Mouse (Mus musculus): ENCODE results near the gene Snrpd3.
A peak's percentile ranks its signal among the peaks of the same experiment; 100 is the strongest.
"Not testable (repeated sequence)": the region's sequence is repeated elsewhere in the genome, so short reads cannot be mapped to it uniquely, and the experiment has no call there.

Gene Snrpd3

DNA sequence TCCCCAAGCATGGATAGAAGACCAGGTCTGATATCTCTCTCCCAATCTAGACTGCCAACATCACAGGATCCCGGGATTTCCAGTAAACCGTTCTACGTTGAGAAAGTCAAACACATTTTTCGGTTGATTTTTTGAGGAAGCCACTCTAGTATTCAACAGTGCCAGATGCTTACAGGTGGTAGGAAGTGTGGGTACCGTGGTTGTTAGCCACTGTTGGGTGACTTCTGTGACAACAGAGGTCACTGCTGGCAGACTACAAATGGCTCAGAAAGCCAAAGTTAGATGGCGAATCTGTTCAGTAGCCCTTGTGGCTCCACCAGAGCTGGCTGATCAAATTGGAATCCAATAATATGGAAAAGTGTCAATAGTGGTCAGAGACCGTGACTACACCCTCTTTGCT lies 13.7 kb upstream of the Snrpd3 start:
- no peak for DNase-seq

DNA sequence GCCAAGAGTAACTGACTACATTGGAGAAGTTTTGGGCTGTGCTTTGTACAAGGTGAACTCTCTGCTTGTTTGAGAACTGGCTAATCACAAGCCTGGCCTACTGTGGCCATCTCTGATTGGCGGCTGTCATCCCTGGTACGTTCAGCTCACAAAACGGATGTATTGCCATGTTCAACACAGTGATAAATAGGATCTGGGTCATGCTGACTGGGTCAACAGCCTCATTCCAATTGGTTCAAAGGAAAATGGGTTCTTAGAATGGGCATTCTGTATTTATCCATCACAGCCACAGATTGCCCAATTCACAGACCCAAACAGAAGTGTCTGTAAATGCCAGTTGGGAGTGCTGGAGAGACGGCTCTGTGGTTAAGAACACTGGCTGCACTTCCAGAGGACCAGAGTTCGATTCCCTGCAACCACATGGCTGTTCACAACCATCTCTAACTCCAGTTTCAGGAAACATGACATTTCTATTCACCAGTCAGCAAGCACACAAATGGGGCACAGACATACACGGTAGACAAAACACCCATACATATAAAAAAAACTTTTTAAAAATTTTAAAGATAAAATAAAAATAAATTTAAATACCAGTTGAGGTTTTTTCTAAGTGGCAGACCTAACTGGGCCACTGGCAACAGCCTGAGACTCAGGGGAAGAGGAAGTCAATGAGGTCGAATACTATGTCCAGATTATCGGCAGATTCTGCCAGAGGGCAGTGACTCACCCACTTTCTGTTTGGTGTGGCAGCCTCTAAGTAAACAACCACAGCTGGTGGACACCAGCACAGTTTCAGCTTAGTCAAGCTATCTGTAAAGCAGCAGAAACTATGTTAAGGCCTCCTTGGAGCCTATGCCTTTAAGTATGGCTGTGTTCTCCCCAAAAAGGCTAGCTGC lies 12.9 kb upstream of the Snrpd3 start:
- DNase-seq: no peak

DNA sequence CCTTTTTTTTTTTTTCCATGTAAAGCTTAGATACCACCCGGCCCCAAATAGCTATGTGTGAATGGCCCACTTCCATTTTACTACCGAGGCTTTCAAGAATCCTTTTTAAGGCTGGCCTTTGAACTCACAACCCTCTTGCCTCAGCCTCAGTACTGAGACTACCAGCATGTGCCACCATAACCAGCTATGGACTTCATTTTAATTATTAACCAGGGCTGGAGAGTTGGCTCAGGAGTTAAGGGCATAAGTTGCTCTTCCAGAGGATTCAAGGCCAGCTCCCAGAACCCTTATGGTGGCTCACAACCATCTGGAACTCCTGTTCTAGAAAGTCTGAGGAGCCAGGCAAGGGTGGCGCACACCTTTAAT lies 12.2 kb upstream of the Snrpd3 start:
- no peak for DNase-seq

DNA sequence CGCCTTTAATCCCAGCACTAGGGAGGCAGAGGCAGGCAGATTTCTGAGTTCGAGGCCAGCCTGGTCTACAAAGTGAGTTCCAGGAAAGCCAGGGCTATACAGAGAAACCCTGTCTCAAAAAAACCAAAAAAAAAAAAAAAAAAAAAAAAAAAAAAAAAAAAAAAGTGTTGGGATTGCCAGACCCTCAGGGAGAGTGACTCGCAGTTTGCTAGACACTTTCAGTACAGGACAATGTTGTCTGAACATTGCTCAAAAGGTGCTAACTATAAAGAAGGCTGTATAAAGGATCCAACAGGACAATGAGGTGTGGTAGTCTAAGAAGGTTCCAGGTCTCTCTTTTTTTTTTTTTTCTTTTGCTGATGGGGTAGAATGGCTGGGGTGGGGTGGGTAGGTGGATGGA lies 11.4 kb upstream of the Snrpd3 start:
- not testable (repeated sequence) for DNase-seq

DNA sequence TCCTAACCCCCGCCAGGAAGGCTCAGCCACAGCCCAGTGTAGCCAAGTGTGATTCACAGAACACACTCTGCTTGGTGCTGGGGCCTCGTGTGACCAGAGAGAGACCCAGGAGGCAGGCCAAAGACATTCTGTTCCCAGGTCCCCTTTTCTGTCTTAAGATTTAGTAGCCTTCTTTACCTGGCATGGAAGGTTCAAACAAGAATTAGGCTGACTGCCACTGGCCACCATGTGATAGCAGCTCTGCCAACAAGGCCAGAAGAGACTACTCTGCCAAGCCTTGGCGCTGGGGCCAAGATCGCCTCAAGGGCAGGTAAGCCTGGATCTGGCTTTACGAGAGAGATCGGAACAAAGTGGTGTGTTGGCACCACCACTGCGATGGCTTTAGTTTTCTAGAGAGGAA lies 6.9 kb upstream of the Snrpd3 start:
- no peak for DNase-seq

DNA sequence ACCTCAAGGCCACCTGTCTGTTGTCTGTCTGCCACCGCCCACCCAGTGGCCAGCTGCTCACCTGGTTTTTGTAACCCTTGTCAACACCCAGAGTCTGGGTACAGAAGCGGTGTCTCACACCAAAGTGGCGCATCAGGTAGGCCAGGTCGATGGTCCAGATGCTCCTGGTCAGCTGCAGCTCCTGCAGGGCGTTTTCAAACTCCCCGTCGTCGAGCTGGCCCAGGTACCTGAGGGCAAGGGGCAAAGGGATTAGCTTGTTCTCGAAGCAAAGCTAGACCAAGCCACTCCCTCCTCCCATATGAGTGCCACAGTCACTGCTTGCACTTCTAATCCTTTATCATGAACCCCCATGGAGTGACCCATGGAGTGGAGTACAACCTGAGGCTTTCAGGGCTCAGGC lies 6.3 kb upstream of the Snrpd3 start:
- DNase-seq: no peak

DNA sequence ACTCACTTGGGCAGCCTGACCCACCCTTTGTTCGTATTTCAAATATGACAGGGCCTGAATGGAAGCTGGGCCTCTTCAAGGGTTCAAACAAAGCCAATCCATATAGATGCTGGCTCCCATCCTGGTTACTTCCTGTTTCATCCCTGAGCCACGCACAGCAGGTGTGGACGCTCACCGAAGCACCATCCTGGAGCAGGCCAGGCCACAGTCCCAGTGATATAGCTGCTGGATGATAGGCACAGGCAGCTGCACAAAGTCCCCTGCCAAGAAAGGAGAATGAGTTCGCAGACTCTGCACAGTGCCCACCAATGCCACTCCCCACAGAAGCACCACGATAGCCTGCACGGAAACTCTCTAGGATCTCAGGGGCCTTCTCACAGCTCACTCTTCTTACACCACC lies 5.5 kb upstream of the Snrpd3 start:
- no peak for DNase-seq

DNA sequence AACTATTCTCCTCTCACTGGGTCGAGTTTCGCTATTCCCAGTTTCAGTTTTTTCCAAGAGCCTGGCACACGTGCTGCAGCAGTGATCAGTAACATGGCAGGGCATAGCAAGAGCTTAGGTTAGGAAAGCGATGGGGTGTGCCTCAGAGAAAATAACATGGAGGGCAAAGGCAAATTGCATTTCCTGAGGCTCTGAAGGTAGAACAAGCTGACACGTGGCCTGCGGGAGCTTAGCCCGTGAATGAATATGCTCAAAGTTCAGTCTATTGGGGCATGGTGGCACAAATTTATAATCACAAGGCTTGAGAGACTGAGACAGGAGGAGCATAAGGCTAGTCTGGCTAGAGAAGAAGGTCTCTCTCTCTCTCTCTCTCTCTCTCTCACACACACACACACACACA lies 4.6 kb upstream of the Snrpd3 start:
- DNase-seq: no peak

DNA sequence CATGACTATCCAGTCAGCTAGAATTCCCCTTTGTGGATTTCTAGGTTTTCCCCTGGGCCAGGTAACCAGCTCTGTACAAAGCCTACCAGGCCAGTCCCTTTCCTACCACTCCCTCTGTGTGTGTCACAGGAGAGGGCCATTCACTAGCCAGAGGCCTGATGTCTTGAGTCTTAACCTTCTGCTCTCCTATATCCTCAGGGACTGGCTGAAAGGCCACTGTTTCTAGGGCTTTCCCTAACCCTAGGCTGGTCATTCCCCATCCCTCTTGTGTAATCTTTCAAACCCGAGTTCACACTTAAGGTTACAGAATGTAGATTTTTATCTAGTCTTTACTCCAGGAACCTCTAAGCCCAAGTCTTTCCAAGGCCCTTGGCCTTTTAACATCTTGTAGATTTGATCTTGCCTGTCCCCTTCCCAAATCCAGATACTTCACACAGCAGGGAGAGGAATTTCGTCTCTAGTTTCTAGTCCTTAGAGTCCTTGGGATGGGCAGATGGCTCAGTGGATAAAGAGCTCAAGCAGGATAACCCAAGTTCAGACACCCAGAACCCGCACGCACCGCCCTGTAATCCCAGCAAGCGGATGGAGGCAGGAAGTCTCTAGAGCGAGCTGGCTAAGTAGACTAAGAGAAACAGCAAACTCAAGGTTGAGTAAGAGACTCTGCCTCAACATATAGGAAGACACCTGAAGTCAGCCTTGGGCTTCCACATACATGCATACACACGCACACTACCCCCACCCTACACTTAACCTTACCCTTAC lies 3.9 kb upstream of the Snrpd3 start:
- DNase-seq: no peak

DNA sequence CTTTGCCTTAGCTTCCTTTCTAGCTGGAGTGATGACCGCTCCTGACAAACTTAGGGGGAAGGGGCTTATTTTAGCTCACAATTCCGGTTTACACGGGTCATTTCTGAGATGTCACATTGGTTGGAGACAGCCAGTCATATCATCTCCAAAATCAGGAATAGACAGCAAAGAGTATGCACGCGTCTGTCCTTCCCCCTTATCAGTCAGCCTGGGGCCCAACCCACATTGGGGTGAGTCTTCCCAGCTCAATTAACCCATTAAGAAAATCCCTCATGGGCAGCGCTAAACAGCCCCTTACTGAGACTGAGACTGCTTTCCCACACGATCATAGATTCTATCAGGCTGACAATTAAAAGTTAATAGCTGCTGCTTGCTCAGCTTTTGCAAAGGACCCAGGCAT lies 3.0 kb upstream of the Snrpd3 start:
- no peak for DNase-seq

DNA sequence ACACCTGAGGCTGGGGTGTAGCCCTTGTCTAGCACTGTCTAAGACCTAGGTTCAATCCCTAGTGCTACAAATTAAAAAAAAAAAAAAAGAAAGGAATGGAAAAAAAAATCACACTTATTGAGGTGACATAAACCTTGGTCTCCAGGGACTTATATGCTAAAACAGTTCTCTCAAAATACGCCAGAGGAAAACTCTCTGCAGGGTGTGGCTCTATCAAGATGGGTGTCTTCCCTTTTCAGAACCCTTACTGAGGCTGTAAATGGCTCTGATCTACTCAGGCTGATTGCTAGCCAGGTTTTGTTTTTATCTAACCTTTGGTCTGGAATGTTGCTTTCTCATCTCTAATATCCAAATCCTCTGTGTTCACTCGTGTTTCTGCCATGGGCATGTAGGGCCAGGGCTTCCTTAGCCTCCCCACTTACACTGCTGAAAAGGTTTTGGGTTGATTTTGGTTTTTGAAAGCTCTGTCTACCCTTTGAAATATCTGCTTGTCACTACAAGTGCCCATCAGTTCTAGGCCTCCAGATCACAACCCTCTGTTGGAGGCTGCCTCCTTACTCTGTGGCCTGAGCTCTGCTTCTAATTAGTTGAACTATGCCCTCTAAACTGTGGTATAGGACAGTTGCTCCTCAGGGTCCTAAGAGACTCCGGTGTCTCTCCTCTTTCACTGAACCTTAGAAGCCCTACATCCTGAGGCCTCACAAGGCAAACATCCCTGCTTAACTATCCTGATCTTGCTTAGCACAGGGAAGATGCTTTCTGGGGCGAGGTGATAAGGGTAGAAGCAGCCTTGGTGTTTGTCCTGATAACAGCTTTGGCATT lies 1.9 kb upstream of the Snrpd3 start:
- DNase-seq: no peak

DNA sequence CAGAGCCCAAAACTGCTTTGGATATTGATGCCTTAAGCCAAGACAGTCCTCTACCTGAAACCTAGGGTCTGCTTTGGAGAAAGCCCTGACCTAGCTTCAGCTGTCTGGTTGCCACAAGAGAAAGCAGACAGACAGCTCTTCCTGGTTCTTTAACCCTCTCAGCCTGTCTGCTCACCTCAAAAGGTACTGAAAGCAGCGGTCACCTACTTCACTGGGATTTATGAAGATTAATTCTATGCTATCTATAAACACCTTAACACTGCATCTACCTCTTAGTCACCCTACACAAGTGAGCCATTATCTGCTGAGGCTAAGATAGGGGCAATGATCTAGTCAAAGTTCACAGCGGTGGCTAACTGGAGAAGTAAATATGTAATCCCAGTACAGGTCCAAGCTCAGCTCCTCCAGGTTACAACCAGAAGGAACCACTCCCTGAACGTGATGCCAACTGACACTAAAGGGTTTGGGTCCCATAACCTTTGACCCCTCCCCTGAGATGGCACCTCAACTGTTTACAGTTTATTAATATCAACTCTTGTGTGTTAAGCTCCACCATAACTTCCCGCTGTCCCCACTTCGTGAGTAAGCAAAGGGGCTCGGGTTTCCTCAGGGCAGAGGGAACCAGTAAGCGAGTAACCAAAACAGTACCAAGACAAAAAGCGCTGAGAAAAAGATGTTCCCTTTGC lies 1.2 kb upstream of the Snrpd3 start:
- no peak for DNase-seq

DNA sequence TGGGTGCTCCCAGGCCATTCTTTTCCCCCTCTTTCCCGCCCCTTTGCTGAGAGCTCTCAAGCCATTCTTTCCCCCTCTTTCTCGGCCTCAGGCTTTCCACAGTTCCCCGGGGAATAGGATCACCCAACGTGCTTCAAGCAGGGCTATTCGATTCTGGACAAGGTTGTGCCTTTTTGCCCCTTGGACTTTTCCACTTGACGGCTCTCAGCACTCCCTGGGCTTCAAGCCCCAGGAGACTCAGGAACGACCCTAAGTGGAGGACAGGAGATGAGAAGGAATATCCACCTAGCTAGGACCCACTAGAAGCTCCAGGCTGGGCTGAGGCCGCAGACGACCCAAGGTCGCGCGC lies 653 bp upstream of the Snrpd3 start:
- no peak for DNase-seq

DNA sequence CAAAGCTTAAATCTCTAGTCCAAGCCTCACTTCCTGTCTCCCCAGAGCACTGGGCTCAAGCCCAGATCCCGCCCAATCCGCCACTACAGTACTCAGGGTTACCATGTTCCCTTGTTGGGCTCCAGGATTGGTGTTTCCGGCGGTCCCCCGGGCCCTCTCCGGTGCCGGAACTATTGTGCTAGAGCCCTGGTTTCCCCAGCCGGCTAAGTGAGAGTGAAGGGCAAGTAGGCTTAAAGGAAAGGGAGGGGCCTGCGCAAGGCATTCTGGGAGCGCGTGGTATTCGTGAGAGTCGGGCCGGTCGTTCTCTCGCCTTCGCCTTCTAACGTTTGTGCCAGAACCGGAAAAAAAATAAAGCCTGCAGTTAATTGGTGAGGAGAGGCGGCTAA lies 400 bp downstream of the Snrpd3 start, which contains the start of gene Gucd1:
Gucd1 (minus strand) TSS at position 215 of the 386 bp plus-strand sequence.
- peak; percentile 96 for DNase-seq

DNA sequence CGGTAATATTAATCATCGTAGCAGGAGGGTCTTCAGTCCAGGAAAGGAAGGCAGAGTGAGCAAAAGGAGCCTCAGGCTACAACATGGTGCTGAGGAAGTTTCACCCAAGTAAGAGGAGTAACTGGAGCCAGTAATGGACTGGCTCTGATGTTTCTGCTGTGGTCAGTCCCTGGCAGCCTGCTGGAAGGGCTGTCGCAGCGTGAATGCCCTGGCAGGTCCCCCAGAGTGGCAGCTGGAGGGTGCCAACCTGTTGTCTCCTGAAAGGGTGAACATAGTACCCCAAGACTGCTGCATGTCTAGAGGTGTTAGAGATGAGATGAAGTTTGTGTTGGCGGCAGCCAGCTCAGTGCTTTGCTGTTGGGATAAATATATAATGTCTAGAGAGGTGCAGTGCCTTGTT lies 3.2 kb downstream of the Snrpd3 start:
- DNase-seq: no peak

DNA sequence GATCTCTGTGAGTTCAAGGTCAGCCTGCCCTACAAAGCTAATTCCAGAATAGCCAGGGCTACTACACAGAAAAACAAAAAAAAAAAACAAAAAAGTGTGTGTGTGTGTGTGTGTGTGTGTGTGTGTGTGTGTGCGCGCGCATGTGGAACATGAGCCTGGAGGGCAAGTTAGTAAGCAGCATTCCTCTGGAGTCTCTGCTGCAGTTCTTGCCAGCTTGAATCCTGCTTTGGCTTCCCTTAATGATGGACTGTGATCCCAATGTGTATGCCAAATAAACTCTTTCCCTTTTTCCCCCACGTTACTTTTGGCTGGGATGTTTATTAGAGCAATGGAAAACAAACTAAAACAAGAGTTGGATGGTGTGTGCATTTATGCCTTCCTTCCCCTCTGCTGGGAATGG lies 4.3 kb downstream of the Snrpd3 start:
- DNase-seq: no peak

DNA sequence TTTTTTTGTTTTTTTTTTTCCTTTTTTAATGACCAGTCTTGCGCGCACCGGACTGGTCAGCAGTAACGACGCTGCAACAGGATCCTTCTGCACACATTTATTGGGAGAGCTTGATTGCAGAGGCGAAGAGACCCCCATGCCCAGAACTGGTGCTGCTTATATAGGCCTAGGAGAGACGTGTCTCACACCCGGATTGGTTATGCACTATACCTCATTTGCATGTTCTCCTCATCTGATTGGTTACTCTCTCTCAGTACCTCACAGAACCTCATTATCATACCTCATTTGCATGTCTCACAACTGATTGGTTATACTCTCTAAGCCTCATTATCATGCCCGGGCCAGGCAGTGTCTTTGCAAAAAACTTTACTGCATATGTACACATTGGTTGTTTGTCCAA lies 8.1 kb downstream of the Snrpd3 start:
- not testable (repeated sequence) for DNase-seq

DNA sequence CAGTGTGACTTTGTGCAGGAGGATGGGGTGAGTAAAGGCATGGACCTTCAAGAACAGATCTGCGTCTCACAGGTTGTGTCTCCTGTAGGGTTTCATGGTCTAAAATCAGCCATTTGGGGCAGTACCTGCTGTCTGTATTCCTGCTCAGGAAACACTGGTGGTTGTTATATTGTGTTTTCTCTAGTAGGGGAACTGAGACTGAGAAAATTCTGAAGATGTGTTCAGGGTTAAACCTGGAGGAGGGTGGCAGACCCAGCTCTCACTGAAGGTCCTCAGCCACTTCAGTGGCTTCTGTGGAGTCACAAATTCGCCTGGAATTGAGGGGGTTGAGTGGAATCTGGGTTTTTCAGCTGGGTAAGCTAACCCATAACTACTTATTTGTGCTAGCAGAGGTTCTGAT lies 13.0 kb downstream of the Snrpd3 start:
- DNase-seq: no peak

DNA sequence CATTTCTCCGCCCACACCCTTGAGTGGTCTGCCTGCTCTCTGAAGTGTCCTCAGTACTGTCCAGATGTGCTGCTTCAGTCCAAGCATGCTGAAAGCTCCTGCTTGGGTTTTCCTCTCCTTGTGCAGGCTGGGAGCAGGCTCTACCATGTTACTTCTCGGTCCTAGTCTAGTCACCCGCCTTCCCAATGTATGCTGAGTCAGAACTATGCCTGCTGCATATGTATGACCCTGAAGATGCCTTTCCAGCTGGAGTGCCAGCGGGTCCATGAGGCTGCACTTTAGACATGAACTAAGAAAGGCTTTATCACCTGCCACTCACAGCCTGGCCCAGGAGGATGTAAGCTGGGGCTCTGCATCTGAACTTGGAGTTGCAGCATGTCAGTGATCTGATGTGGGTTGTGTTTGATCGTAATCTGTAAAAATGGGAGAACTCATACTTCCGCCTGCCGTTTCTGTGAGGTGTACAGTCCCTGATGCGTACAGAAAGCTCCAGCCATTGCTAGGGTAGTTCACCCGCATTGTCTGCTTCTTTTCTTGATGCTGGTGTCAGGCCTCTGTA lies 14.3 kb downstream of the Snrpd3 start:
- DNase-seq: no peak

DNA sequence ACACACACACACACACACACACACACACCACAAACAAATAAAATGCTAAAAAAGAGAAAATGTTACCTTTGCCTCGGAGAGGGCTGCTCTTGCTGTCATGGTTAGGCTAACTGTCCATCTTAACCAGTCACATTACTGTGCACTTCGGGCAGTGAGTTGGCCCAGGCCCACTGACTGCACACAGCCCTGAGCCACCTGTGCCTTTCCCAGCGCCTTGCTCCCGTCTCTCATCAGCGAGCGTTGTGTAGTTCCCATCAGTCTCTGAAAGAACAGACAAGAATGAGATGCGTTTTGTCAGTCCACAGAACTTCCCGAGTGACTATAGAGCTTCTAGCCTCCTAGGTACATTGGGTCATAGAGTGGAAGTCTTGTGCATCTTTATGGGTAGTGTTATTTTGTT lies 16.9 kb downstream of the Snrpd3 start:
- DNase-seq: no peak

DNA sequence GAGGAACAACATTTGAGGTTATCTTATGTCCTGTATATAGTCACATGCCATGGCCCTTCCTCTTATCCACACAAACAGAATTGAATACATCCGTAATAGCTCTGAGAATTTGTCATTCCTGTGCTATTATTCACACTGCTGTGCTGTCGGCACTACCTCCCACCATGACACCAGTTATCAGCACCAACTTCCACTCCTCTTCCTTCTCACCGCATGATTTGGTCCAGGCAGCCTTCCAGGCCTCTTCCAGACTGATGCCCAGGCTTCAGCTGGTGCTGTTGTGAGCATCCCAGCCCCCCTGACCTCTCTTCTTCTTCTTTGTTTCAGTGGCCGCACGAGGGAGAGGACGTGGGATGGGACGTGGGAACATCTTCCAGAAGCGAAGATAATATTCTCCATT lies 17.6 kb downstream of the Snrpd3 start:
- DNase-seq: no peak

DNA sequence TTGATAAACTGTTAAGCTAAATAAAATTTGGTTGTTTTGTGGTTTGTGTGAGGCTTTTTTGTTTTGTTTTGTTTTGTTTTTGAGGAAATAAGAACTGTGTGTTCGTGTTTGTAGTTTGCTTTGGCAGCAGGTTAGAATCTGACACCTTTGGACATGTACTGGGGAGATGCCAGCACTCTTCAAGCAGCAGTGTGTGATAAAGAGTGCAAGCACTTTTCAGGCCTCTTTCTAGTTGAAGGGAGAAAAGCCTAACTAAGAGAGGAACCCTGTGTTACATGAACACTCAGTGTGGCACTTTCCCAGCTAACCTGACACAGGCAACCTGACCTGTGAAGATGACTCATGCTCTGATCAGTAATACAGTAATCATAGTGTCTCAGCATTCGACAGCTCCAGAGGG lies 18.1 kb downstream of the Snrpd3 start:
- DNase-seq: no peak

DNA sequence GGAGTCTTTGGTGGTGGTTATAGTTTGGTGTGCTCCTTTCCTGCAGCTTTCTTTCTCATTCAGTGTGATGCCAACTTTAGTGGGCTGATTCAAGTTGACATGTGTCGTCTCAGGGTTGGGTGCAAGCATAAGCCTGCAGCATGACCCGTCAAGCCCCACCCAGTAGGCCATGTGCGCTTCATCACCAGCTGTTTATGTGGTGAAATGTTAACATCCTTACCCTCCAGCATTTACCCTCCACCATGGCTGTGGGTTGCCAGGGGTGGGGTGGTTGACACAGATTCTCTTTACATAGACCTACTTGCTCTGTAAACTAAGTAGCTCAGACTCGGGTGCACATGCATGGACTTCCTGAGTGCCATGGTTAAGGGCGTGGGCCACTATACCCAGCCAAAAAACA lies 18.8 kb downstream of the Snrpd3 start:
- DNase-seq: no peak

Data from right cerebral cortex, postnatal 14 days (tissue).